ENCODE assay signal across 12 mouse cellular contexts in genomic region chr2:59258821-59259231, GRCm38 (mm10).
DNase-seq lines count a peak whose midpoint lies in the region; ATAC-seq and TF ChIP-seq lines count a peak whose summit lies in the region.
"Had no signal": no experiment of that assay in that cellular context is flagged by ENCODE, and none has a peak within 500 bp of the region (broad histone marks: within the 10 kb centered on the region; RNA-seq: fewer than 3 reads in every experiment).

No protein-coding gene starts in this region.

- H3K27ac ChIP-seq in hindbrain, embryonic 14.5 days: no peak overlapping the region
- no peak overlapping the region for H3K27ac ChIP-seq in hindbrain, embryonic 10.5 days
- no peak overlapping the region for H3K27ac ChIP-seq in stomach, postnatal 0 days (replicated peaks)

- TF ChIP-seq EP300 in stomach, postnatal 0 days (optimal IDR thresholded peaks at IDR 0.05): no peak

- no peak overlapping the region for H3K4me2 ChIP-seq in hindbrain, embryonic 14.5 days (replicated peaks)
- H3K4me2 ChIP-seq in stomach, postnatal 0 days (replicated peaks; ENCODE audit: low read depth): no peak overlapping the region

- 76% methylated on average over 6 of the region's 6 CpGs for WGBS in hindbrain, embryonic 14.5 days
- 78% methylated on average over 6 of the region's 6 CpGs for WGBS in hindbrain, embryonic 10.5 days
- 92% methylated on average over 6 of the region's 6 CpGs for WGBS in stomach, postnatal 0 days

- H3K4me3 ChIP-seq in hindbrain, embryonic 14.5 days (replicated peaks; ENCODE audit: low read length): no peak overlapping the region
- no peak overlapping the region for H3K4me3 ChIP-seq in hindbrain, embryonic 10.5 days
- H3K4me3 ChIP-seq in stomach, postnatal 0 days (ENCODE audit: low read depth, low read length): no peak overlapping the region

- H3K36me3 ChIP-seq in hindbrain, embryonic 14.5 days (replicated peaks; ENCODE audit: control insufficient read depth, insufficient read depth): no peaks in the 10 kb centered on the region
- H3K36me3 ChIP-seq in hindbrain, embryonic 10.5 days: no peaks in the 10 kb centered on the region
- no peaks in the 10 kb centered on the region for H3K36me3 ChIP-seq in stomach, postnatal 0 days (ENCODE audit: control insufficient read depth, insufficient read depth, low read length)

- TF ChIP-seq CTCF in stomach, postnatal 0 days (IDR thresholded peaks at IDR 0.05; ENCODE audit: low read depth): no peak

- no peaks in the 10 kb centered on the region for H3K4me1 ChIP-seq in hindbrain, embryonic 14.5 days (replicated peaks; ENCODE audit: control insufficient read depth, insufficient read depth, low read length)
- peaks cover 7% of the 10 kb centered on the region; the same call in 1 of the 2 replicates for H3K4me1 ChIP-seq in hindbrain, embryonic 10.5 days (replicated peaks)
- H3K4me1 ChIP-seq in stomach, postnatal 0 days (replicated peaks; ENCODE audit: control insufficient read depth, insufficient read depth): no peaks in the 10 kb centered on the region

- no peaks in the 10 kb centered on the region for H3K27me3 ChIP-seq in hindbrain, embryonic 14.5 days (ENCODE audit: control insufficient read depth, insufficient read depth, low read length)
- H3K27me3 ChIP-seq in hindbrain, embryonic 10.5 days (ENCODE audit: insufficient read depth, poor library complexity, severe bottlenecking): no peaks in the 10 kb centered on the region
- H3K27me3 ChIP-seq in stomach, postnatal 0 days (ENCODE audit: control insufficient read depth, insufficient read depth, low read length): no peaks in the 10 kb centered on the region
- H3K27me3 ChIP-seq: CH12.LX had no signal

- H3K9ac ChIP-seq in hindbrain, embryonic 14.5 days: no peak overlapping the region
- no peak overlapping the region for H3K9ac ChIP-seq in stomach, postnatal 0 days (ENCODE audit: low read length)

- no peak for DNase-seq in hindbrain, embryonic 14.5 days (ENCODE audit: low spot score)
- no peak for DNase-seq in hindbrain, embryonic 10.5 days (ENCODE audit: low spot score)
- peak; percentile 70 for DNase-seq in right cerebral cortex, adult 18-20 months
- DNase-seq in right cerebral cortex, postnatal 4 days: no peak
- peak; percentile 19 to 77 for DNase-seq in left cerebral cortex, adult 8-10 months (ENCODE audit: low spot score in 2 of 2)
- peak; percentile 95 for DNase-seq in telencephalon, adult 2 months (ENCODE audit: low read depth, low spot score)
- no peak for DNase-seq in spleen, postnatal 36 days (ENCODE audit: low spot score in 2 of 2)
- no peak for DNase-seq in stomach, postnatal 0 days (ENCODE audit: low spot score)
- DNase-seq: adrenal gland, postnatal 36 days; gastrocnemius, postnatal 36 days; kidney, postnatal 4 days had no signal

- peak; percentile 37; the same call in 1 of the 2 replicates for ATAC-seq in hindbrain, embryonic 14.5 days (ENCODE audit: low FRiP score)
- no peak for ATAC-seq in stomach, postnatal 0 days (ENCODE audit: low FRiP score, low TSS enrichment)

- no peaks in the 10 kb centered on the region for H3K9me3 ChIP-seq in hindbrain, embryonic 14.5 days (ENCODE audit: control insufficient read depth, low read length)
- no peaks in the 10 kb centered on the region for H3K9me3 ChIP-seq in hindbrain, embryonic 10.5 days
- no peaks in the 10 kb centered on the region for H3K9me3 ChIP-seq in stomach, postnatal 0 days (ENCODE audit: control insufficient read depth, low read length)

Comparison
In these comparisons a context has a peak if more than half of its experiments do, and no peak if none do; other contexts are left out.
1. DNase-seq: peak in right cerebral cortex, adult 18-20 months (single experiment), left cerebral cortex, adult 8-10 months (2 of 2) and telencephalon, adult 2 months (single experiment); none in hindbrain, embryonic 14.5 days (single experiment), hindbrain, embryonic 10.5 days (single experiment), right cerebral cortex, postnatal 4 days (single experiment), spleen, postnatal 36 days (0 of 2) and stomach, postnatal 0 days (single experiment).